Mouse (Mus musculus) CH12.LX (cell line): Measurements from ENCODE around the gene Numa1. TPM values are rescaled to one million over a fixed set of nuclear protein-coding genes. Genes with fewer than 3 reads are reported as not detected.
A peak's percentile ranks its signal among the peaks of the same experiment; 100 is the strongest.

Source experiments
- DNase-seq: peaks from one replicate; pipeline ENCODE4 v3.0.0-alpha.2; 2013; ENCODE audit errors: extremely low read depth
- H3K27ac ChIP-seq: 2 replicates; pipeline ENCODE4 v1.5.1; 2012; ENCODE audit warnings: low read depth, mild to moderate bottlenecking, control low read depth, moderate library complexity; ENCODE audit not compliant: insufficient read depth
- H3K27me3 ChIP-seq: replicated peaks from 2 replicates; pipeline ENCODE3; 2012; ENCODE audit warnings: inconsistent platforms
- H3K36me3 ChIP-seq, 2 experiments: replicated peaks in 1 of 2; 2 replicates each; pipeline versions ENCODE3 to v1.6.1; 2012; ENCODE audit warnings: inconsistent platforms in 1 of 2, low read length in 1 of 2, mild to moderate bottlenecking in 1 of 2, mixed read lengths in 1 of 2, moderate library complexity in 1 of 2; ENCODE audit not compliant: control insufficient read depth in 1 of 2, insufficient read depth in 1 of 2
- H3K4me1 ChIP-seq, 2 experiments: 2 replicates each; pipeline ENCODE4 v1.6.1; 2012; ENCODE audit warnings: inconsistent platforms in 1 of 2, moderate library complexity in 1 of 2; ENCODE audit not compliant: insufficient read depth in 2 of 2, control insufficient read depth in 1 of 2
- H3K4me2 ChIP-seq: 2 replicates; pipeline ENCODE4 v1.6.1; 2012; ENCODE audit warnings: low read depth, mild to moderate bottlenecking, control low read depth; ENCODE audit not compliant: poor library complexity, insufficient read depth, severe bottlenecking
- H3K4me3 ChIP-seq, 3 experiments: fragments of 150-350 bp in 1 of 3; sonication (generic) in 1 of 3; replicated peaks in 1 of 3; 2 replicates each; pipeline versions ENCODE3 to v1.5.1; 2011 to 2012; ENCODE audit warnings: low read depth in 2 of 3, low read length in 2 of 3, mild to moderate bottlenecking in 2 of 3, moderate library complexity in 2 of 3, control low read depth in 1 of 3, improper control_type of control experiment in 1 of 3, inconsistent platforms in 1 of 3, mixed read lengths in 1 of 3; ENCODE audit not compliant: poor library complexity in 1 of 3
- H3K79me2 ChIP-seq: replicated peaks from 2 replicates; pipeline ENCODE4 v1.6.1; 2012; ENCODE audit warnings: mild to moderate bottlenecking, moderate library complexity; ENCODE audit not compliant: control insufficient read depth, poor library complexity, insufficient read depth, severe bottlenecking; ENCODE audit errors: extremely low read depth
- H3K9ac ChIP-seq: 2 replicates; pipeline ENCODE4 v1.6.1; 2012; ENCODE audit warnings: low read depth, mild to moderate bottlenecking, control low read depth, moderate library complexity; ENCODE audit not compliant: insufficient read depth
- H3K9me3 ChIP-seq: replicated peaks from 2 replicates; pipeline ENCODE3; 2012; ENCODE audit warnings: low read length, inconsistent platforms, mixed read lengths
- CHD1 ChIP-seq: IDR thresholded peaks from 2 replicates; pipeline ENCODE4 v1.6.1; 2012; ENCODE audit warnings: low read depth, low read length, improper control_type of control experiment, inconsistent platforms
- CTCF ChIP-seq, 2 experiments: IDR thresholded peaks in 1 of 2; conservative IDR thresholded peaks in 1 of 2; 2 replicates each; pipeline ENCODE4 v1.5.1; 2011 to 2012; ENCODE audit warnings: low read depth in 2 of 2, low read length in 2 of 2, improper control_type of control experiment in 1 of 2, inconsistent platforms in 1 of 2, mild to moderate bottlenecking in 1 of 2, moderate library complexity in 1 of 2
- E2F4 ChIP-seq: IDR thresholded peaks from 2 replicates; pipeline ENCODE4 v1.6.1; 2011; ENCODE audit warnings: low read depth, low read length, improper control_type of control experiment; ENCODE audit not compliant: insufficient replicate concordance
- KAT2A ChIP-seq: IDR thresholded peaks from 2 replicates; pipeline ENCODE4 v1.6.1; 2012; ENCODE audit warnings: low read length, improper control_type of control experiment, inconsistent platforms; ENCODE audit not compliant: insufficient replicate concordance
- MAFK ChIP-seq: IDR thresholded peaks from 2 replicates; pipeline ENCODE4 v1.6.1; 2011; ENCODE audit warnings: low read length, improper control_type of control experiment; ENCODE audit not compliant: insufficient replicate concordance
- MAX ChIP-seq: IDR thresholded peaks from 2 replicates; pipeline ENCODE4 v1.6.1; 2011; ENCODE audit warnings: low read length, improper control_type of control experiment
- MAZ ChIP-seq: IDR thresholded peaks from 2 replicates; pipeline ENCODE4 v1.6.1; 2012; ENCODE audit warnings: low read depth, mild to moderate bottlenecking, inconsistent platforms, low read length, improper control_type of control experiment, moderate library complexity
- NRF1 ChIP-seq: IDR thresholded peaks from 2 replicates; pipeline ENCODE4 v1.6.1; 2014; ENCODE audit warnings: low read depth, mild to moderate bottlenecking, inconsistent platforms, low read length, improper control_type of control experiment, moderate library complexity
- POLR2A ChIP-seq: IDR thresholded peaks from 2 replicates; pipeline ENCODE4 v1.6.1; 2011; ENCODE audit warnings: low read depth, mild to moderate bottlenecking, improper control_type of control experiment, low read length
- POLR2AphosphoS2 ChIP-seq: IDR thresholded peaks from 2 replicates; pipeline ENCODE4 v1.6.1; 2011; ENCODE audit warnings: low read depth, low read length, improper control_type of control experiment
- TBP ChIP-seq: conservative IDR thresholded peaks from 2 replicates; pipeline ENCODE4 v1.6.1; 2011; ENCODE audit warnings: low read depth, low read length, improper control_type of control experiment
- USF2 ChIP-seq: conservative IDR thresholded peaks from 2 replicates; pipeline ENCODE4 v1.6.1; 2011; ENCODE audit warnings: low read depth, low read length, improper control_type of control experiment
- ZC3H11A ChIP-seq: IDR thresholded peaks from 2 replicates; pipeline ENCODE4 v1.6.1; 2012; ENCODE audit warnings: low read depth, mild to moderate bottlenecking, inconsistent platforms, low read length, improper control_type of control experiment
- ZMIZ1 ChIP-seq: IDR thresholded peaks from 2 replicates; pipeline ENCODE4 v1.6.1; 2012; ENCODE audit warnings: low read depth, mild to moderate bottlenecking, inconsistent platforms, low read length, improper control_type of control experiment
- dilution Hi-C: fragments of 300-500 bp; cut with MboI; formaldehyde crosslinking; loops from 2 replicates; pipeline ENCODE4 v1.14.3; 2020; ENCODE audit warnings: low sequenced_read_pairs; ENCODE audit not compliant: extremely low pct_unique_long_range_greater_than_20kb, extremely low pct_ligation_motif_present
- in situ Hi-C: fragments of 300-500 bp; cut with MboI; formaldehyde crosslinking; loops from 3 replicates; pipeline ENCODE4 v1.14.3; 2019; ENCODE audit warnings: low sequenced_read_pairs, low pct_ligation_motif_present, low pct_unique_long_range_greater_than_20kb, mixed read lengths
- polyA plus RNA-seq: library from polyadenylated mRNA; unstranded; fragments of >175 nt; gene quantifications from 2 replicates; pipeline ENCODE4 v1.2.1, GENCODE M21; 2012; ENCODE audit warnings: low read depth; ENCODE audit not compliant: insufficient read length
- total RNA-seq, 2 experiments: library from RNA; depleted of rRNA; stranded (reverse); fragments of 300-350 nt in 1 of 2; fragments of >200 nt in 1 of 2; gene quantifications; 2 replicates each; pipeline ENCODE4 v1.2.3; 2012 to 2014

Gene Numa1
- total and polyA plus RNA-seq, 3 experiments = 38.0 to 75.7 (median 57.6) TPM

DNA sequence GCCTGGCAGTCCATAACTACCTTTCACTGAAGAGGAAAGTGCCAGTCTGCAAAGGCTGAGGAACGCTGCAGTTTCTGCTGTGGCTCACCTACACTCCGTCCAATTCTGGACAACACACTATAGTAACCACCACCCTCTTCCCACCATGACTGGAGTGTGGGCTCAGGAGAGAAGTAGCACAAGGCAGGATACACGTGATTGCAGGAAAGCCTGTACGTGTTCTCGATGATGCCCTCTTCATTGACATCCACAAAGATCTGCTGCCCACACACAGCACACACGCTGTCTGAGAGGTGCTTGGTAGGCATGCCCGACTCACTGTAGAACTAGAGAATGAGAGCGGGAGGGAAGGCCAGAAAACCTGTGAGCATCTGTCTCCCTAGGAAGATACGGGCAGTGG is 89.9 kb downstream of the Numa1 start:
- DNase-seq = no peak
- Histone ChIP-seq H3K4me1 (peaks cover 3 to 29% of the 10 kb centered on the region in 2 experiments; a peak in 3 of 4 replicates), H3K4me2 (no peak overlapping the region), H3K36me3 (peaks cover 43 to 81% of the 10 kb centered on the region in 2 experiments), H3K27me3 (no peaks in the 10 kb centered on the region), H3K4me3 (no peak overlapping the region), H3K9me3 (no peaks in the 10 kb centered on the region), H3K9ac (no peak overlapping the region), H3K27ac (no peak overlapping the region), H3K79me2 (no peaks in the 10 kb centered on the region)
- dilution Hi-C loops = no loop called here
- TF ChIP-seq CHD1 = no peak
- TF ChIP-seq ZC3H11A = no peak
- TF ChIP-seq POLR2A = no peak
- no peak for TF ChIP-seq USF2
- no peak for TF ChIP-seq POLR2AphosphoS2
- no peak for TF ChIP-seq NRF1
- TF ChIP-seq MAZ = no peak
- no peak for TF ChIP-seq TBP
- no peak for TF ChIP-seq ZMIZ1
- TF ChIP-seq MAX = no peak
- no peak for TF ChIP-seq E2F4
- no peak for TF ChIP-seq KAT2A
- in situ Hi-C loops = no loop called here

DNA sequence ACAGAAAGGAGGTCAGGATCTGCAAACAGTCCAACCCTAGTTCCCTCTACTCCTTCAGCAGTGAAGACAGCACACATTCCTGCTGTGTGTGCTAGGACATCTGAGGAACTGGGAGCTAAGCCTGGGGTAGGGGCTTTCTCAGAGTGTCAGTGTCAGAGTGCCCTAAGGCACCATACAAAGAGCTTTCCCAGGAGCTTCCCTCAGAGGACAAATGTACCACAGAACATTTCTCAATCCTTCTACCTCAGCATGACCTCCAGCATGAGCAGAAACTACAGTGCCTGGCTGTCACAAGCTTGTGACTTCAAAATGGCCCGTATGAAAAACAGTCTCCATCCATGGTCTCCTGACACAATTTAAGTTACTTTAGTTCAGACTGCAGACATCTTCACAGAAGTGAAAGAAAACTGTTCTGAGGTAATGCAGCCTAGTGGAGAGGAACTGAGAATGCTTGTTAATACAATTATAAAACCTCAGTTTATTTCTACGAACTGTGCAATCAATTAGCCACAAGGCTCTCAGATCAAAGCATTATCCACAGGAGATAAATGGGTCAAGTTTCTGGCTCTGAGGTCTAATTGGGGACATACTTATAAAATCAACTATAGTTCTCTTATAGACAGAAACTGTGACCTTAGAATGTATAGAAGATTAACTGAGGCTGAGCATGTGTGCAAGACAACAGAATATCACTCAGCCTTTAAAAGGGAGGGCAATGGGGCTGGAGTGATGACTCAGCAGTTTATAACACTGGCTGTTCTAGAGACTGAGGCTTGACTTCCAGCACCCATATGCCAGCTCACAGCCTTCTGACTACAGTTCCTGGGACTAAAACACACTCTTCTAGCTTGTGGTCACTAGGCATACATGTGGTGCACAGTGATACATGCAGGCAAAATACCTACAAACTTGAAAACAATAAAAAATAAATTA is 91.5 kb downstream of the Numa1 start:
- H3K4me1 ChIP-seq = peaks cover 0 to 18% of the 10 kb centered on the region in 2 experiments; a peak in 3 of 4 replicates
- in situ Hi-C loops (no loop called here), dilution Hi-C loops (no loop called here)

More for the DNA sequence above, 91.5 kb downstream of the Numa1 start:
- Histone ChIP-seq H3K4me3 (no peak overlapping the region), H3K9me3 (no peaks in the 10 kb centered on the region), H3K27ac (no peak overlapping the region), H3K4me2 (no peak overlapping the region), H3K27me3 (no peaks in the 10 kb centered on the region)
- no peak for TF ChIP-seq CTCF (conservative IDR thresholded peaks at IDR 0.05 in 1 of 2, IDR thresholded peaks at IDR 0.05 in 1 of 2; ENCODE audit: low read depth in 2 of 2, low read length in 2 of 2)
- TF ChIP-seq MAFK = peak; percentile 98
- TF ChIP-seq, all 38 proteins: peak for 1
- no peak for DNase-seq
- Histone ChIP-seq H3K9ac (no peak overlapping the region), H3K79me2 (no peaks in the 10 kb centered on the region), H3K36me3 (peaks cover 48 to 78% of the 10 kb centered on the region in 2 experiments)
